Mouse (Mus musculus): Measurements from ENCODE around the gene Gpr152. TPM values are rescaled to one million over a fixed set of nuclear protein-coding genes. Genes with fewer than 3 reads are reported as not detected.

The Gpr152 gene
- polyA plus RNA-seq, 1 experiment = 0.01 TPM

- Histone ChIP-seq H3K36me3 (ENCODE audit: control insufficient read depth) (peaks cover 30% of the 10 kb centered on the region), H3K9me3 (ENCODE audit: control insufficient read depth, low read length) (no peaks in the 10 kb centered on the region), H3K4me3 (replicated peaks) (no peak overlapping the region), H3K4me1 (ENCODE audit: control insufficient read depth) (peaks cover 46% of the 10 kb centered on the region), H3K27me3 (ENCODE audit: control insufficient read depth) (peaks cover 26% of the 10 kb centered on the region)
- TF ChIP-seq GATA1 (IDR thresholded peaks at IDR 0.05; ENCODE audit: low read length) (no peak), TAL1 (IDR thresholded peaks at IDR 0.05; ENCODE audit: low read length) (no peak)
These were observed 3.1 kb upstream of the Gpr152 start for GRCm38 (mm10) chr19:4136463-4136862.

DNA sequence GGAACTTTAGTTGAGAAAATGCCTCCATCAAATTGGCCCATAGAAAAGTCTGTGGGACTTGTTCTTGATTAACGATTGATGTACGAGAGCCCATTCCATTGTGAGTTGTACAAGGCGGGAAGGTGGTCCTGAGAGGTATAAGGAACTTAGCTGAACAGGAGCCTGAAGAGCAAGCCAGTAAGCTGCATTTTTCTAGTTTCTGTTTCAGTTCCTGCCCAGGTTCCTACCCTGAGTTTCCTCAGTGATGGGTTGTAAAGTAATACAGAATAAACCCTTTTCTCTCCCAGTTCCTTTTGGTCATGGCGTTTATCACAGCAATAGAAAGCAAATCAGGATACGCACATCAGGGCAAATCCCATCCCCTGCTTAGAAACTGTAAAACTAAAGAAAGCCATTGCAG, 1.7 kb upstream of the Gpr152 start:
- no peak for TF ChIP-seq TAL1 (IDR thresholded peaks at IDR 0.05; ENCODE audit: low read length)
- TF ChIP-seq GATA1 (IDR thresholded peaks at IDR 0.05; ENCODE audit: low read length) = no peak
- no peak overlapping the region for H3K4me3 ChIP-seq (replicated peaks)
- H3K36me3 ChIP-seq (ENCODE audit: control insufficient read depth) = peaks cover 15% of the 10 kb centered on the region
- peaks cover 34% of the 10 kb centered on the region for H3K4me1 ChIP-seq (ENCODE audit: control insufficient read depth)
- no peaks in the 10 kb centered on the region for H3K9me3 ChIP-seq (ENCODE audit: control insufficient read depth, low read length)
- peaks cover 30% of the 10 kb centered on the region for H3K27me3 ChIP-seq (ENCODE audit: control insufficient read depth)

- no peaks in the 10 kb centered on the region for H3K9me3 ChIP-seq (ENCODE audit: control insufficient read depth, low read length)
- H3K27me3 ChIP-seq (ENCODE audit: control insufficient read depth) = peaks cover 31% of the 10 kb centered on the region
- H3K36me3 ChIP-seq (ENCODE audit: control insufficient read depth) = peaks cover under 1% of the 10 kb centered on the region
- TF ChIP-seq GATA1 (IDR thresholded peaks at IDR 0.05; ENCODE audit: low read length) (no peak), TAL1 (IDR thresholded peaks at IDR 0.05; ENCODE audit: low read length) (no peak)
- no peak overlapping the region for H3K4me3 ChIP-seq (replicated peaks)
- peaks cover 21% of the 10 kb centered on the region for H3K4me1 ChIP-seq (ENCODE audit: control insufficient read depth)
These were observed 560 bp downstream of the Gpr152 start for GRCm38 (mm10) chr19:4140147-4140546.

DNA sequence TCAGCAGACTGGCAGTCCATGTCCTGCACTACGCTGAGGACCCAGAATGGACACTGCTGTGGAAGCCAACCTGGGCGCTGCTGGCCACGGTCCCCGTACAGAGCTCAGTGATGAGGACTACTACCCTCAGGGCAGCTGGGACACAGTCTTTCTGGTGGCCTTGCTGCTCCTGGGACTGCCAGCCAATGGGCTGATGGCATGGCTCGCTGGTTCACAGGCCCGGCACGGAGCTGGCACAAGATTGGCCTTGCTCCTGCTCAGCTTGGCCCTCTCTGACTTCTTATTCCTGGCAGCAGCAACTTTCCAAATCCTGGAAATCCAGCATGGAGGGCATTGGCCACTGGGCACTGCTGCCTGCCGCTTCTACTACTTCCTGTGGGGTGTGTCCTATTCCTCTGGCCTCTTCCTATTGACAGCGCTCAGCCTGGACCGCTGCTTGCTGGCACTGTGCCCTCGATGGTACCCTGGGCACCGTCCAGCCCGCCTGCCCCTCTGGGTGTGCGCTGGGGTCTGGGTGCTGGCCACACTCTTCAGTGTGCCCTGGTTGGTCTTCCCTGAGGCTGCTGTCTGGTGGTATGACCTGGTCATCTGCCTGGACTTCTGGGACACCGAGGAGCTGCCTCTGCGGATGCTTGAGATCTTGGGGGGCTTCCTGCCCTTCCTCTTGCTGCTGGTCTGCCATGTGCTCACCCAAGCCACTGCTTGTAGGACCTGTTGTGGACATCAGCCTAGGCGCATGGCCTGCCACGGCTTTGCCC, 3.0 kb downstream of the Gpr152 start:
- Histone ChIP-seq H3K27me3 (ENCODE audit: control insufficient read depth) (peaks cover 22% of the 10 kb centered on the region), H3K9me3 (ENCODE audit: control insufficient read depth, low read length) (peaks cover 6% of the 10 kb centered on the region), H3K36me3 (ENCODE audit: control insufficient read depth) (no peaks in the 10 kb centered on the region), H3K4me1 (ENCODE audit: control insufficient read depth) (peaks cover 11% of the 10 kb centered on the region), H3K4me3 (replicated peaks) (no peak overlapping the region)
- TF ChIP-seq GATA1 (IDR thresholded peaks at IDR 0.05; ENCODE audit: low read length) (no peak), TAL1 (IDR thresholded peaks at IDR 0.05; ENCODE audit: low read length) (no peak)

GRCm38 (mm10) chr19:4143759-4144268, 4.2 kb downstream of the Gpr152 start, which contains the start of gene Cabp4:
TSS of gene Cabp4 (minus strand) at chr19:4144033.
- no peak within 1 kb of the TSS for H3K4me3 ChIP-seq (replicated peaks)
- TF ChIP-seq TAL1 (IDR thresholded peaks at IDR 0.05; ENCODE audit: low read length) (no peak), GATA1 (IDR thresholded peaks at IDR 0.05; ENCODE audit: low read length) (no peak)
- peaks cover 6% of the 10 kb centered on the region for H3K9me3 ChIP-seq (ENCODE audit: control insufficient read depth, low read length)
- H3K36me3 ChIP-seq (ENCODE audit: control insufficient read depth) = no peaks in the 10 kb centered on the region
- peaks cover 21% of the 10 kb centered on the region for H3K4me1 ChIP-seq (ENCODE audit: control insufficient read depth)
- H3K27me3 ChIP-seq (ENCODE audit: control insufficient read depth) = peaks cover 18% of the 10 kb centered on the region

DNA sequence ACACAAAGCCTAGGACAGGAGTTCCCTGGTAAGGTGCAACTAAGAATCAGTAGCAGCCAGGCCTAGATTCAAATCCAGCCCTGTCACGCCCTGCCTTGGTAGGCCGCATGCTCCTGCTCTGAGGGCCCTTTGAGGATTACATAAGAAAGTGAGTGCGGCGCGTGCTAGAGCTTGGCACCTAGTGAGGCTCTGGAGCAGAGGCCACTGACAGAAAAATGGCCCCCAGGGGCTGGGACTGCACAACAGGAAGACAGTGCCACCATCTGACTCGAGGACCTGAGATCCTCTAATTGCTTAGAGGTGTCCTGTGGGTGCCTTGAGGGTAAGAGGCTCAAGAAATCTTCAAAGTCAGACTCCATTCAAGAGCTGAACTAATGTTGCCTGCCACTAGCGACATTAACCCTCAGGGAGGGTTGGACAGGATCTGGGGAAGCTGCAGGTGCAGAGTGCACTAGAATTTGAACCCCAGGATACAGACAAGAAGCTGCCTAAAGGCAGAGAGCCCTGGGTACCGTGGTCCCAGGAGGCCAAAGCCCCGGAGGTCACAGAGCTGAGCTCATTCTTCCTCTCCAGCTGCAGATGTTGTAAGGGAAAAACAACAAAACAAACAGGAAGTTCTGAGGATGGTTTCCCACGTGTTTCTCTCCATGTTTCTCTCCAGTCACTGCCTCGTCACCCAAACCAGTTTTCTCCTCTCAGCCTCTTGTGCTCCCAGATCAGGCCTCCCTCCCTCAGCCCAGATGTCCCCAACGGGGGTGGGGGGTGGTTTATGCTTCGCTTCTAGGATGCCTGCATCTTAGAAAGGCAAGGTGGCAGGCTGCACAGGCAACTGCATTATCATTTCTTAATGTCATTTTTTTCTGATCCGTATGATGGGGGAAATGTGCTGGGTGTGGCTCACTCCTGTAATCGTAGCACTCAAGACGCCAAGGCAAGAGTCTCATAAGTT, 5.2 kb downstream of the Gpr152 start:
- Histone ChIP-seq H3K4me3 (replicated peaks) (no peak overlapping the region), H3K27me3 (ENCODE audit: control insufficient read depth) (peaks cover 14% of the 10 kb centered on the region), H3K36me3 (ENCODE audit: control insufficient read depth) (peaks cover 3% of the 10 kb centered on the region), H3K4me1 (ENCODE audit: control insufficient read depth) (peaks cover 31% of the 10 kb centered on the region), H3K9me3 (ENCODE audit: control insufficient read depth, low read length) (peaks cover 6% of the 10 kb centered on the region)
- TF ChIP-seq GATA1 (IDR thresholded peaks at IDR 0.05; ENCODE audit: low read length) (no peak), TAL1 (IDR thresholded peaks at IDR 0.05; ENCODE audit: low read length) (no peak)

- no peak overlapping the region for H3K4me3 ChIP-seq (replicated peaks)
- no peak for TF ChIP-seq TAL1 (IDR thresholded peaks at IDR 0.05; ENCODE audit: low read length)
- no peak for TF ChIP-seq GATA1 (IDR thresholded peaks at IDR 0.05; ENCODE audit: low read length)
- H3K4me1 ChIP-seq (ENCODE audit: control insufficient read depth) = peaks cover 39% of the 10 kb centered on the region
- peaks cover 6% of the 10 kb centered on the region for H3K9me3 ChIP-seq (ENCODE audit: control insufficient read depth, low read length)
- peaks cover 14% of the 10 kb centered on the region for H3K36me3 ChIP-seq (ENCODE audit: control insufficient read depth)
- H3K27me3 ChIP-seq (ENCODE audit: control insufficient read depth) = peaks cover 7% of the 10 kb centered on the region
These were observed 6.3 kb downstream of the Gpr152 start for GRCm38 (mm10) chr19:4145936-4146335.

GRCm38 (mm10) chr19:4146366-4147021, 6.9 kb downstream of the Gpr152 start:
- peaks cover 6% of the 10 kb centered on the region for H3K9me3 ChIP-seq (ENCODE audit: control insufficient read depth, low read length)
- peaks cover 39% of the 10 kb centered on the region for H3K4me1 ChIP-seq (ENCODE audit: control insufficient read depth)
- H3K36me3 ChIP-seq (ENCODE audit: control insufficient read depth) = peaks cover 20% of the 10 kb centered on the region
- no peak for TF ChIP-seq TAL1 (IDR thresholded peaks at IDR 0.05; ENCODE audit: low read length)
- TF ChIP-seq GATA1 (IDR thresholded peaks at IDR 0.05; ENCODE audit: low read length) = no peak
- H3K27me3 ChIP-seq (ENCODE audit: control insufficient read depth) = peaks cover 5% of the 10 kb centered on the region
- no peak overlapping the region for H3K4me3 ChIP-seq (replicated peaks)
